ENCODE assay signal across 8 mouse cellular contexts in genomic region chr11:77791241-77791727, GRCm38 (mm10). TPM values are rescaled to one million over a fixed set of nuclear protein-coding genes. Genes with fewer than 3 reads are reported as not detected.
A peak's percentile ranks its signal among the peaks of the same experiment; 100 is the strongest.
DNase-seq lines count a peak whose midpoint lies in the region; ATAC-seq lines count a peak whose summit lies in the region.

No protein-coding gene starts in this region.

- H3K27me3 ChIP-seq in embryonic facial prominence, embryonic 15.5 days: no peaks in the 10 kb centered on the region
- no peaks in the 10 kb centered on the region for H3K27me3 ChIP-seq in midbrain, embryonic 11.5 days (ENCODE audit: control insufficient read depth, insufficient read depth, low read length)

- no peak overlapping the region for H3K4me3 ChIP-seq in embryonic facial prominence, embryonic 15.5 days (replicated peaks)
- no peak overlapping the region for H3K4me3 ChIP-seq in midbrain, embryonic 11.5 days (ENCODE audit: low read depth, low read length)

- WGBS in embryonic facial prominence, embryonic 15.5 days: 18% methylated on average over 8 of the region's 8 CpGs
- 47% methylated on average over 8 of the region's 8 CpGs for WGBS in midbrain, embryonic 11.5 days

- ATAC-seq in embryonic facial prominence, embryonic 15.5 days (ENCODE audit: insufficient number of reproducible peaks, low FRiP score, low TSS enrichment, low read depth): peak; percentile 76
- no peak for ATAC-seq in midbrain, embryonic 11.5 days (ENCODE audit: low FRiP score)
- ATAC-seq in granulocyte monocyte progenitor cell, adult 5-6 weeks (replicated peaks; ENCODE audit: poor library complexity, severe bottlenecking): no peak

- peaks cover 37% of the 10 kb centered on the region for H3K4me1 ChIP-seq in embryonic facial prominence, embryonic 15.5 days
- H3K4me1 ChIP-seq in midbrain, embryonic 11.5 days (ENCODE audit: control insufficient read depth, insufficient read depth, low read length): peaks cover 13% of the 10 kb centered on the region

- H3K9me3 ChIP-seq in embryonic facial prominence, embryonic 15.5 days (replicated peaks): no peaks in the 10 kb centered on the region
- no peaks in the 10 kb centered on the region for H3K9me3 ChIP-seq in midbrain, embryonic 11.5 days (ENCODE audit: control insufficient read depth, low read length)

- H3K27ac ChIP-seq in embryonic facial prominence, embryonic 15.5 days (replicated peaks): peak overlapping the region; percentile 78
- H3K27ac ChIP-seq in midbrain, embryonic 11.5 days (ENCODE audit: low read depth, low read length): no peak overlapping the region

- peak; percentile 66 to 67 for DNase-seq in right cerebral cortex, postnatal 10 days (ENCODE audit: low spot score in 2 of 2)
- no peak for DNase-seq in right cerebral cortex, postnatal 25 days
- DNase-seq in kidney, adult 18-20 months: peak; percentile 47
- DNase-seq in midbrain, embryonic 11.5 days (ENCODE audit: low spot score, missing footprints): no peak
- DNase-seq in layer of hippocampus, postnatal 36 days: no peak
- DNase-seq in right cerebral cortex, adult 18-20 months: no peak

- H3K9ac ChIP-seq in embryonic facial prominence, embryonic 15.5 days: no peak overlapping the region
- H3K9ac ChIP-seq in midbrain, embryonic 11.5 days (ENCODE audit: low read length): peak overlapping the region; percentile 24

- no peaks in the 10 kb centered on the region for H3K36me3 ChIP-seq in embryonic facial prominence, embryonic 15.5 days
- H3K36me3 ChIP-seq in midbrain, embryonic 11.5 days (ENCODE audit: control insufficient read depth, insufficient read depth, low read length): no peaks in the 10 kb centered on the region

- 0 out of 2 replicates have a peak overlapping the region, but pooled peaks have one; percentile 15 for H3K4me2 ChIP-seq in embryonic facial prominence, embryonic 15.5 days (replicated peaks)
- H3K4me2 ChIP-seq in midbrain, embryonic 11.5 days: no peak overlapping the region

RNA-seq across cellular contexts. Expression of gene Gm10277, which starts 3.7 kb away (rescaled TPM):
- polyA plus RNA-seq in embryonic facial prominence, embryonic 15.5 days (2015; fragmentation: Nextera tagmentation; extraction: Ambion mirVana): 1.3 and 1.4 TPM in 2 replicates
- polyA plus RNA-seq in midbrain, embryonic 11.5 days (2014; fragmentation: Nextera tagmentation; extraction: Ambion mirVana): 0.65 and 0.79 TPM in 2 replicates
- not detected for total RNA-seq in layer of hippocampus, postnatal 36 days (2021)
- not detected in 2 replicates for total RNA-seq in granulocyte monocyte progenitor cell, adult 5-6 weeks (2014; fragmentation: Nextera tagmentation)
- 1.0 TPM in 1 of 2 replicates, not detected in the other for total RNA-seq in granulocyte monocyte progenitor cell, adult 5-6 weeks (2017)

RNA-seq across cellular contexts. Expression of gene Myo18a, which starts 28.2 kb away (rescaled TPM):
- polyA plus RNA-seq in embryonic facial prominence, embryonic 15.5 days (2015; fragmentation: Nextera tagmentation; extraction: Ambion mirVana): 56.3 and 58.9 TPM in 2 replicates
- 22.6 and 23.8 TPM in 2 replicates for polyA plus RNA-seq in midbrain, embryonic 11.5 days (2014; fragmentation: Nextera tagmentation; extraction: Ambion mirVana)
- 100 to 1,000 TPM; 136 to 158 TPM for total RNA-seq in layer of hippocampus, postnatal 36 days (2021)
- total RNA-seq in granulocyte monocyte progenitor cell, adult 5-6 weeks (2014; fragmentation: Nextera tagmentation): 31.9 and 49.3 TPM in 2 replicates
- 62.6 and 66.5 TPM in 2 replicates for total RNA-seq in granulocyte monocyte progenitor cell, adult 5-6 weeks (2017)

Comparison
In these comparisons a context has a peak if more than half of its experiments do, and no peak if none do; other contexts are left out.
1. DNase-seq: peak in right cerebral cortex, postnatal 10 days (2 of 2) and kidney, adult 18-20 months (single experiment); none in right cerebral cortex, postnatal 25 days (single experiment), midbrain, embryonic 11.5 days (single experiment), layer of hippocampus, postnatal 36 days (0 of 2) and right cerebral cortex, adult 18-20 months (single experiment).